Mouse (Mus musculus): ENCODE data around the gene Zfp280b. TPM values are rescaled to one million over a fixed set of nuclear protein-coding genes. Genes with fewer than 3 reads are reported as not detected.

The Zfp280b gene
- polyA plus RNA-seq, 1 experiment from 2014 or later = 38.4 TPM

Small RNA genes lying within 50 kb of the gene (microRNA-seq; reads per million reads assigned to microRNA genes)
- gene Mir6409 = not detected

Other genes with a start within 250 kb of the Zfp280b start
- 3.0 and 4.3 TPM in 2 replicates for gene Gstt1, start 234.1 kb upstream of the Zfp280b start, polyA plus RNA-seq (2016; fragmentation: Nextera tagmentation; extraction: Ambion mirVana)
- 0.21 TPM in 1 of 2 replicates, not detected in the other for gene Gstt4, start 210.1 kb upstream of the Zfp280b start, polyA plus RNA-seq (2016; fragmentation: Nextera tagmentation; extraction: Ambion mirVana)
- 6.8 and 8.5 TPM in 2 replicates for gene Gstt2, start 195.2 kb upstream of the Zfp280b start, polyA plus RNA-seq (2016; fragmentation: Nextera tagmentation; extraction: Ambion mirVana)
- 3,361 and 3,650 TPM in 2 replicates for gene Mif, start 172.4 kb upstream of the Zfp280b start, polyA plus RNA-seq (2016; fragmentation: Nextera tagmentation; extraction: Ambion mirVana)
- gene Derl3, start 139.2 kb upstream of the Zfp280b start, polyA plus RNA-seq (2016; fragmentation: Nextera tagmentation; extraction: Ambion mirVana) = 2.3 and 3.0 TPM in 2 replicates
- gene Smarcb1, start 111.0 kb upstream of the Zfp280b start, polyA plus RNA-seq (2016; fragmentation: Nextera tagmentation; extraction: Ambion mirVana) = 284 and 291 TPM in 2 replicates
- gene Chchd10, start 99.5 kb upstream of the Zfp280b start, polyA plus RNA-seq (2016; fragmentation: Nextera tagmentation; extraction: Ambion mirVana) = 8.4 and 9.6 TPM in 2 replicates
- gene Mmp11, start 96.2 kb upstream of the Zfp280b start, polyA plus RNA-seq (2016; fragmentation: Nextera tagmentation; extraction: Ambion mirVana) = 36.7 and 46.4 TPM in 2 replicates
- 0.29 and 0.56 TPM in 2 replicates for gene Gm867, start 92.0 kb upstream of the Zfp280b start, polyA plus RNA-seq (2016; fragmentation: Nextera tagmentation; extraction: Ambion mirVana)
- gene Vpreb3, start 89.6 kb upstream of the Zfp280b start, polyA plus RNA-seq (2016; fragmentation: Nextera tagmentation; extraction: Ambion mirVana) = 0.42 and 1.1 TPM in 2 replicates
- gene Gm5134, start 78.1 kb upstream of the Zfp280b start, polyA plus RNA-seq (2016; fragmentation: Nextera tagmentation; extraction: Ambion mirVana) = 0.10 TPM in 1 of 2 replicates, not detected in the other
- gene Slc5a4b, start 78.3 kb downstream of the Zfp280b start, polyA plus RNA-seq (2016; fragmentation: Nextera tagmentation; extraction: Ambion mirVana) = not detected in 2 replicates
- gene Slc5a4a, start 114.8 kb downstream of the Zfp280b start, polyA plus RNA-seq (2016; fragmentation: Nextera tagmentation; extraction: Ambion mirVana) = not detected in 2 replicates
- gene Prmt2, start 205.2 kb downstream of the Zfp280b start, polyA plus RNA-seq (2016; fragmentation: Nextera tagmentation; extraction: Ambion mirVana) = 62.2 and 64.5 TPM in 2 replicates
- gene S100b, start 221.2 kb downstream of the Zfp280b start, polyA plus RNA-seq (2016; fragmentation: Nextera tagmentation; extraction: Ambion mirVana) = 0.10 TPM in 1 of 2 replicates, not detected in the other